Mouse (Mus musculus): Measurements from ENCODE around the gene Pdxdc1. TPM values are rescaled to one million over a fixed set of nuclear protein-coding genes. Genes with fewer than 3 reads are reported as not detected.

The Pdxdc1 gene
- total and polyA plus RNA-seq, 3 experiments = 35.5 to 74.9 (median 72.1) TPM

DNA sequence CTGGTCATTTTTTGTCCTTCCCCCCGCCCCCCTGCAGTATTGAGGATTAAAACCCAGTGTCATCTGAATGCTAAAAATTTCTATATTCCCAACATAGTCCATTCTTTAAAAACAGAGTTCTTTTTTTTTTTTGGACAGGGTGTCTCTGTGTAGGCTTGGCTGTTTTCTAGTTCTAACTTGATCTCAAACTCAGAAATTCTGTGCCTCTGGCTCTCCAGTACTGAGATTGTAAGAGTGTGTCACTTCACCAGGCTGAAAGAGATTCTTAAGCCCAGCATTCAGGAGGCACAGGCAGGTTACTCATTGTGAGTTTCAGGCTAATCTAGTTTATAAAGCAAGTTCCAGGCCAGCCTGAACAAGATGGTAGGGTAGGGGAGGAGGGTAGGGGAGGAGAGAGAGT is 56.3 kb downstream of the Pdxdc1 start:
- ATAC-seq (ENCODE audit: extremely low read depth, insufficient number of reproducible peaks, low FRiP score, poor library complexity, severe bottlenecking) (no peak), DNase-seq (ENCODE audit: low spot score) (no peak)
- Histone ChIP-seq H3K27me3 (ENCODE audit: insufficient read depth, low read length) (no peaks in the 10 kb centered on the region), H3K36me3 (replicated peaks) (peaks cover 49% of the 10 kb centered on the region), H3K9me3 (replicated peaks) (no peaks in the 10 kb centered on the region), H3K4me3 (ENCODE audit: low read depth, low read length) (no peak overlapping the region), H3K4me1 (ENCODE audit: insufficient read depth, low read depth, low read length) (peaks cover 28% of the 10 kb centered on the region)
- TF ChIP-seq TAL1 (conservative IDR thresholded peaks at IDR 0.05; ENCODE audit: low read depth, low read length) (no peak), POLR2AphosphoS5 (IDR thresholded peaks at IDR 0.05; ENCODE audit: insufficient replicate concordance, low read depth, low read length) (no peak), GATA1 (IDR thresholded peaks at IDR 0.05; ENCODE audit: borderline replicate concordance, low read length) (no peak), CTCF (IDR thresholded peaks at IDR 0.05; ENCODE audit: low read depth, low read length) (no peak), GATA2 (IDR thresholded peaks at IDR 0.05; ENCODE audit: borderline replicate concordance, low read depth, low read length) (no peak)

DNA sequence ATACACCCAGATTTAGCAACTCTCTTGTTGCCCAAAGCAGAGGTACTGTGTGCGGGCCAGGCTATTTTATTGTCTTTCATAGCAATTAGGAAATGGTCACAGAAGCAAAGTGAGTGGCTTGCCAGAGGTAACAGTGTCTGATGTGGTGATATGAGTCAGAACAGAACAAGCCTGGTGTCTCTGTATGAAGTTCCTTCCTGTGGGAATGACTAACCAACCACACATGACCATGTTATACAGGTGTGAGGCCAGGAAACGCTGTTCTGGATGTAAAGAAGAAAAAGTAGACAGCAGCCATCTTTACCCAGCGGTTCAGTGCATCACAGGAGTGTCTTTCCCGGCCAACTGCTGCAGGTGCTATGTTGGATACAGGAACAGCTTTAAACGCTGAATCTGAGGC is 57.9 kb downstream of the Pdxdc1 start:
- Histone ChIP-seq H3K4me1 (ENCODE audit: insufficient read depth, low read depth, low read length) (peaks cover 28% of the 10 kb centered on the region), H3K36me3 (replicated peaks) (peaks cover 61% of the 10 kb centered on the region), H3K27me3 (ENCODE audit: insufficient read depth, low read length) (no peaks in the 10 kb centered on the region), H3K9me3 (replicated peaks) (no peaks in the 10 kb centered on the region), H3K4me3 (ENCODE audit: low read depth, low read length) (no peak overlapping the region)
- DNase-seq (ENCODE audit: low spot score) (no peak), ATAC-seq (ENCODE audit: extremely low read depth, insufficient number of reproducible peaks, low FRiP score, poor library complexity, severe bottlenecking) (no peak)
- TF ChIP-seq POLR2AphosphoS5 (IDR thresholded peaks at IDR 0.05; ENCODE audit: insufficient replicate concordance, low read depth, low read length) (no peak), CTCF (IDR thresholded peaks at IDR 0.05; ENCODE audit: low read depth, low read length) (no peak), TAL1 (conservative IDR thresholded peaks at IDR 0.05; ENCODE audit: low read depth, low read length) (no peak), GATA2 (IDR thresholded peaks at IDR 0.05; ENCODE audit: borderline replicate concordance, low read depth, low read length) (no peak), GATA1 (IDR thresholded peaks at IDR 0.05; ENCODE audit: borderline replicate concordance, low read length) (no peak)

DNA sequence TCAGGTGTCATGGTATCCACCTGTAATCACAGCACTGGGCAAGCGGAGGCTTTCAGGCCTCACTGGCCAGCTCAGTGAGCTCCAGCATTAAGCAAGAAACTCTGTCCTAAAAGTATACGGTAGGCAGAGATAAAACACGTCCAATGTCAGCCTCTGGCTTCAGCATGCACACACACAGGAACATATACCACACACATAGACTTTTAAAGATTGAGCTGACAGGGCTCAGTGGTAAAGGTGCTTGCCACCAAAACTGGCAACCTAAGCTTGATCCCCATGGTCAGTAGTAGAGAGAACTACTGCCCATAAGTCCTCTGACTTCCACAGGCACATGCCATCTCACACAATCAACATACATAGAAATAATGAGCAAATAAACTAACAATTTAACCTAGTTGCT is 62.0 kb downstream of the Pdxdc1 start:
- no peak for TF ChIP-seq GATA1 (IDR thresholded peaks at IDR 0.05; ENCODE audit: borderline replicate concordance, low read length)
- no peak for TF ChIP-seq TAL1 (conservative IDR thresholded peaks at IDR 0.05; ENCODE audit: low read depth, low read length)
- no peak for TF ChIP-seq CTCF (IDR thresholded peaks at IDR 0.05; ENCODE audit: low read depth, low read length)
- no peak for TF ChIP-seq POLR2AphosphoS5 (IDR thresholded peaks at IDR 0.05; ENCODE audit: insufficient replicate concordance, low read depth, low read length)
- TF ChIP-seq GATA2 (IDR thresholded peaks at IDR 0.05; ENCODE audit: borderline replicate concordance, low read depth, low read length) = no peak
- DNase-seq (ENCODE audit: low spot score) (no peak), ATAC-seq (ENCODE audit: extremely low read depth, insufficient number of reproducible peaks, low FRiP score, poor library complexity, severe bottlenecking) (no peak)
- no peaks in the 10 kb centered on the region for H3K4me1 ChIP-seq (ENCODE audit: insufficient read depth, low read depth, low read length)
- H3K36me3 ChIP-seq (replicated peaks) = peaks cover 88% of the 10 kb centered on the region
- no peak overlapping the region for H3K4me3 ChIP-seq (ENCODE audit: low read depth, low read length)
- no peaks in the 10 kb centered on the region for H3K9me3 ChIP-seq (replicated peaks)
- no peaks in the 10 kb centered on the region for H3K27me3 ChIP-seq (ENCODE audit: insufficient read depth, low read length)

DNA sequence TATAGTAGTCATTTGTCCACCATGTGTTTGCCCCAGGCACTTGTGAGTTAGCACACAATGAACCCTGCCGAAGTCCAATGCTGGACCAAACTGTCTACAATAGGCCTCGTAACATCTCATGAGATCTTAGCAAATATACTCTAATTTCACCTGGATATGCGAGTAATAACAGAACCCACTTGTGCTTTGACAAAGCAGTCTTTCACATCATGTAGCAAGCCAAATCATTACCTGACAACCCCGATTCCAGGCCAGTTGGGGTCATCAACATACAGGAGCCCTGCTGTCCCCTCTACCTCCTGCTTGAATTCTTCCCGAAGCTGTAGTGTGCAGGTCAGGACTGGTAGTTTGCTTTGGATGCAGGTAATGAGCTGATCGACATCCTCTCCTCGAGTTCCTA is 62.9 kb downstream of the Pdxdc1 start:
- ATAC-seq (ENCODE audit: extremely low read depth, insufficient number of reproducible peaks, low FRiP score, poor library complexity, severe bottlenecking) = no peak
- TF ChIP-seq TAL1 (conservative IDR thresholded peaks at IDR 0.05; ENCODE audit: low read depth, low read length) (no peak), CTCF (IDR thresholded peaks at IDR 0.05; ENCODE audit: low read depth, low read length) (no peak), GATA2 (IDR thresholded peaks at IDR 0.05; ENCODE audit: borderline replicate concordance, low read depth, low read length) (no peak), POLR2AphosphoS5 (IDR thresholded peaks at IDR 0.05; ENCODE audit: insufficient replicate concordance, low read depth, low read length) (no peak), GATA1 (IDR thresholded peaks at IDR 0.05; ENCODE audit: borderline replicate concordance, low read length) (no peak)
- DNase-seq (ENCODE audit: low spot score) = no peak
- Histone ChIP-seq H3K36me3 (replicated peaks) (peaks cover 88% of the 10 kb centered on the region), H3K4me1 (ENCODE audit: insufficient read depth, low read depth, low read length) (no peaks in the 10 kb centered on the region), H3K9me3 (replicated peaks) (no peaks in the 10 kb centered on the region), H3K27me3 (ENCODE audit: insufficient read depth, low read length) (no peaks in the 10 kb centered on the region), H3K4me3 (ENCODE audit: low read depth, low read length) (no peak overlapping the region)

DNA sequence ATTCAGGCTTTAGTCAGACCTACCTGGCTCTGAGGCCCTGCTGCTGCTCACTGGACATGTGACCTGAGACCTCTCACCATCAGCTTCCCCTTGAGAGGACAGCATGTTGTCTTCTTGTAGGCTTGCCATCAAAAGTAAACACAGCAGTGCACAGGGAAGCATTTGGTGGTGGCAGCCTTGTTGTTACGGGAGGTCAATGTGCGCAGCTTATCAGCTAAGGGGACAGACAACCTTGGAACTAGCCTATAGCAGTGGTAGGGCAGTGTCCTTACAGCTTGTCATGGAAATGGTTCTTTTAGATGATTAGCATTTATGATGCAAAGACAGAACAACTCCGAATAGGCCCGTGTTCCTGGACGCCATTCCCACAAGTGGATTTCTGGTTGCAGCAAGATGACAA is 68.5 kb downstream of the Pdxdc1 start:
- Histone ChIP-seq H3K9me3 (replicated peaks) (no peaks in the 10 kb centered on the region), H3K4me3 (ENCODE audit: low read depth, low read length) (no peak overlapping the region), H3K4me1 (ENCODE audit: insufficient read depth, low read depth, low read length) (no peaks in the 10 kb centered on the region; the same call in 1 of the 2 replicates), H3K36me3 (replicated peaks) (peaks cover 94% of the 10 kb centered on the region), H3K27me3 (ENCODE audit: insufficient read depth, low read length) (no peaks in the 10 kb centered on the region)
- ATAC-seq (ENCODE audit: extremely low read depth, insufficient number of reproducible peaks, low FRiP score, poor library complexity, severe bottlenecking) (no peak), DNase-seq (ENCODE audit: low spot score) (no peak)
- no peak for TF ChIP-seq POLR2AphosphoS5 (IDR thresholded peaks at IDR 0.05; ENCODE audit: insufficient replicate concordance, low read depth, low read length)
- TF ChIP-seq GATA1 (IDR thresholded peaks at IDR 0.05; ENCODE audit: borderline replicate concordance, low read length) = no peak
- TF ChIP-seq TAL1 (conservative IDR thresholded peaks at IDR 0.05; ENCODE audit: low read depth, low read length) = no peak
- TF ChIP-seq GATA2 (IDR thresholded peaks at IDR 0.05; ENCODE audit: borderline replicate concordance, low read depth, low read length) = no peak
- no peak for TF ChIP-seq CTCF (IDR thresholded peaks at IDR 0.05; ENCODE audit: low read depth, low read length)

DNA sequence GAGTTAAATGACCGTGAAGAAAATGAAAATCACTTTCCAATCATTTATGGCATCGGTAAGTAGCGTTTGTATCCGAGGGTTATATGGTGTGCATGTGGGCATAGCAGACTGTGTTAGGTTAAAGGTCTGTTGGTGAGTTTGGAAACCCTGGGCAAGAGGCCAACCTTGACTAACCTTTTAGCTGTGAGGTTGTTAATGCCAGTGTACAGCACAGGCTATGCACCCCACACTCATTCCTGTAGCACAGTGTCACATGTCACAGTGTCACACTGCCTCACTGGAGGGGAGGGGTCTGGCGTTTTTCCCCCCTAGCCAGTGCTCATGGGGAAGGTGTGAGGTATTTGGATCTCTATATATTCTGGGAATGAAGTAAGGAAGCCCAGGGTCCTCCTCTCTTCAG is 71.3 kb downstream of the Pdxdc1 start:
- TF ChIP-seq GATA2 (IDR thresholded peaks at IDR 0.05; ENCODE audit: borderline replicate concordance, low read depth, low read length) (no peak), POLR2AphosphoS5 (IDR thresholded peaks at IDR 0.05; ENCODE audit: insufficient replicate concordance, low read depth, low read length) (no peak), TAL1 (conservative IDR thresholded peaks at IDR 0.05; ENCODE audit: low read depth, low read length) (no peak), CTCF (IDR thresholded peaks at IDR 0.05; ENCODE audit: low read depth, low read length) (no peak)
- no peaks in the 10 kb centered on the region for H3K27me3 ChIP-seq (ENCODE audit: insufficient read depth, low read length)
- H3K4me1 ChIP-seq (ENCODE audit: insufficient read depth, low read depth, low read length) = no peaks in the 10 kb centered on the region; the same call in 1 of the 2 replicates
- no peak overlapping the region for H3K4me3 ChIP-seq (ENCODE audit: low read depth, low read length)
- DNase-seq (ENCODE audit: low spot score) (no peak), ATAC-seq (ENCODE audit: extremely low read depth, insufficient number of reproducible peaks, low FRiP score, poor library complexity, severe bottlenecking) (no peak)
- H3K9me3 ChIP-seq (replicated peaks) = no peaks in the 10 kb centered on the region
- H3K36me3 ChIP-seq (replicated peaks) = peaks cover 94% of the 10 kb centered on the region

Data from G1E (cell line).